ENCODE assay signal across 8 mouse cellular contexts in genomic region chr5:30888337-30889087, GRCm38 (mm10). TPM values are rescaled to one million over a fixed set of nuclear protein-coding genes. Genes with fewer than 3 reads are reported as not detected.
A peak's percentile ranks its signal among the peaks of the same experiment; 100 is the strongest.
DNase-seq lines count a peak whose midpoint lies in the region; ATAC-seq and TF ChIP-seq lines count a peak whose summit lies in the region.

Gene Agbl5 (plus strand): TSS chr5:30888694.

- H3K27ac ChIP-seq in forebrain, embryonic 13.5 days: peak within 1 kb of the TSS; percentile 98
- peak within 1 kb of the TSS; percentile 97 for H3K27ac ChIP-seq in liver, postnatal 0 days (ENCODE audit: low read depth)
- H3K27ac ChIP-seq in neural tube, embryonic 14.5 days (ENCODE audit: low read depth, low read length): peak within 1 kb of the TSS; percentile 95

- intact Hi-C loops in heart, postnatal 10 days (cut with DNase I): loop anchor here (1.0 to 2.0 kb wide), 2 partner anchors 19 to 24 kb away; partner anchors contain the start of gene Emilin1

- under 1% methylated on average over 40 of the region's 42 CpGs for WGBS in forebrain, embryonic 13.5 days
- under 1% methylated on average over 42 of the region's 42 CpGs for WGBS in large intestine, adult 2 months
- 2% methylated on average over 42 of the region's 42 CpGs for WGBS in liver, postnatal 0 days (ENCODE audit: insufficient replicate concordance)
- under 1% methylated on average over 42 of the region's 42 CpGs for WGBS in neural tube, embryonic 14.5 days

- peak within 1 kb of the TSS; percentile 91 for H3K4me3 ChIP-seq in E14TG2a.4 (replicated peaks; ENCODE audit: low read length)
- peak within 1 kb of the TSS; percentile 83 for H3K4me3 ChIP-seq in forebrain, embryonic 13.5 days
- peak within 1 kb of the TSS; percentile 80 for H3K4me3 ChIP-seq in liver, postnatal 0 days (ENCODE audit: low read depth, low read length)
- peak within 1 kb of the TSS; percentile 59 for H3K4me3 ChIP-seq in neural tube, embryonic 14.5 days (ENCODE audit: low read depth, low read length)

- H3K9me3 ChIP-seq in E14TG2a.4 (ENCODE audit: low read length): no peaks in the 10 kb centered on the region
- no peaks in the 10 kb centered on the region for H3K9me3 ChIP-seq in forebrain, embryonic 13.5 days (replicated peaks)
- no peaks in the 10 kb centered on the region for H3K9me3 ChIP-seq in liver, postnatal 0 days (ENCODE audit: low read length)
- no peaks in the 10 kb centered on the region for H3K9me3 ChIP-seq in neural tube, embryonic 14.5 days (ENCODE audit: control insufficient read depth, low read length)

- peak within 1 kb of the TSS; percentile 76 for H3K4me2 ChIP-seq in forebrain, embryonic 13.5 days
- peak within 1 kb of the TSS; percentile 96 for H3K4me2 ChIP-seq in liver, postnatal 0 days (ENCODE audit: low read depth, low read length)
- peak within 1 kb of the TSS; percentile 71 for H3K4me2 ChIP-seq in neural tube, embryonic 14.5 days (ENCODE audit: low read depth, low read length)

- H3K9ac ChIP-seq in forebrain, embryonic 13.5 days: peak within 1 kb of the TSS; percentile 87
- peak within 1 kb of the TSS; percentile 80 for H3K9ac ChIP-seq in liver, postnatal 0 days (replicated peaks)
- H3K9ac ChIP-seq in neural tube, embryonic 14.5 days (replicated peaks; ENCODE audit: low read depth, low read length): peak within 1 kb of the TSS; percentile 75

- H3K27me3 ChIP-seq in E14TG2a.4 (ENCODE audit: insufficient read depth, low read length): no peaks in the 10 kb centered on the region
- H3K27me3 ChIP-seq in forebrain, embryonic 13.5 days: no peaks in the 10 kb centered on the region
- no peaks in the 10 kb centered on the region for H3K27me3 ChIP-seq in liver, postnatal 0 days (ENCODE audit: insufficient read depth, low read length)
- no peaks in the 10 kb centered on the region for H3K27me3 ChIP-seq in neural tube, embryonic 14.5 days (ENCODE audit: control insufficient read depth, insufficient read depth, low read length)

- peaks cover 40% of the 10 kb centered on the region for H3K4me1 ChIP-seq in E14TG2a.4 (replicated peaks; ENCODE audit: low read depth, low read length)
- H3K4me1 ChIP-seq in forebrain, embryonic 13.5 days: peaks cover 23% of the 10 kb centered on the region
- peaks cover 19% of the 10 kb centered on the region for H3K4me1 ChIP-seq in liver, postnatal 0 days (ENCODE audit: insufficient read depth)
- H3K4me1 ChIP-seq in neural tube, embryonic 14.5 days (ENCODE audit: control insufficient read depth, insufficient read depth, low read length): peaks cover 14% of the 10 kb centered on the region

- no peak; the same call in 1 of the 2 replicates for TF ChIP-seq EP300 in liver, postnatal 0 days (IDR thresholded peaks at IDR 0.05; ENCODE audit: low read depth)

- ATAC-seq in forebrain, embryonic 13.5 days: peak; percentile 94
- peak; percentile 82 for ATAC-seq in liver, postnatal 0 days
- ATAC-seq in neural tube, embryonic 14.5 days (ENCODE audit: low read depth): peak; percentile 97

- peak; percentile 90 for DNase-seq in c-Kit-positive CD71-positive TER-119-positive erythroid progenitor cells, embryonic 14.5 days (ENCODE audit: low spot score)
- peak; percentile 95 for DNase-seq in heart, postnatal 10 days
- peak; percentile 67 for DNase-seq in large intestine, adult 2 months (ENCODE audit: low read depth, low spot score)
- DNase-seq in liver, postnatal 0 days: peak; percentile 91
- DNase-seq in testis, postnatal 10 days (ENCODE audit: low spot score): peak; percentile 94

- no peak for TF ChIP-seq CTCF in E14TG2a.4 (conservative IDR thresholded peaks at IDR 0.05; ENCODE audit: low read length)
- no peak for TF ChIP-seq CTCF in liver, postnatal 0 days (IDR thresholded peaks at IDR 0.05; ENCODE audit: low read depth)

- peaks cover 36% of the 10 kb centered on the region for H3K36me3 ChIP-seq in E14TG2a.4 (ENCODE audit: insufficient read depth, low read length)
- peaks cover 31% of the 10 kb centered on the region for H3K36me3 ChIP-seq in forebrain, embryonic 13.5 days (ENCODE audit: poor library complexity, severe bottlenecking)
- peaks cover 22% of the 10 kb centered on the region for H3K36me3 ChIP-seq in liver, postnatal 0 days (replicated peaks; ENCODE audit: insufficient read depth, low read length)
- H3K36me3 ChIP-seq in neural tube, embryonic 14.5 days (ENCODE audit: control insufficient read depth, insufficient read depth, low read length): peaks cover 19% of the 10 kb centered on the region

RNA-seq across cellular contexts. Expression of gene Agbl5, which starts in this region (rescaled TPM):
- 22.7 and 25.3 TPM in 2 replicates for polyA plus RNA-seq in forebrain, embryonic 13.5 days (2015; fragmentation: Nextera tagmentation; extraction: Ambion mirVana)
- total RNA-seq in heart, postnatal 10 days (2021): 1 to 10 TPM; 9.4 to 9.7 TPM
- polyA plus RNA-seq in large intestine, adult 2 months (2012; rRNA removed): 9.1 and 11.9 TPM in 2 replicates
- polyA plus RNA-seq in liver, postnatal 0 days (2015; fragmentation: Nextera tagmentation; extraction: Ambion mirVana): 3.1 and 3.2 TPM in 2 replicates
- 27.7 and 29.2 TPM in 2 replicates for polyA plus RNA-seq in neural tube, embryonic 14.5 days (2014; fragmentation: Nextera tagmentation; extraction: Ambion mirVana)

Comparison
In these comparisons a context has a peak if more than half of its experiments do, and no peak if none do; other contexts are left out.
1. Peak in every context shown above with its lines: DNase-seq, ATAC-seq, H3K4me3 ChIP-seq and H3K27ac ChIP-seq.